Mouse (Mus musculus): ENCODE measurements around the gene Syde2.

Syde2 gene

GRCm38 (mm10) chr3:146053873-146054272 is 66.2 kb downstream of the Syde2 start:
- no peak for DNase-seq (ENCODE audit: low spot score)

- no peak for DNase-seq (ENCODE audit: low spot score)
Observed at GRCm38 (mm10) chr3:146057131-146057530, 69.5 kb downstream of the Syde2 start.

DNA sequence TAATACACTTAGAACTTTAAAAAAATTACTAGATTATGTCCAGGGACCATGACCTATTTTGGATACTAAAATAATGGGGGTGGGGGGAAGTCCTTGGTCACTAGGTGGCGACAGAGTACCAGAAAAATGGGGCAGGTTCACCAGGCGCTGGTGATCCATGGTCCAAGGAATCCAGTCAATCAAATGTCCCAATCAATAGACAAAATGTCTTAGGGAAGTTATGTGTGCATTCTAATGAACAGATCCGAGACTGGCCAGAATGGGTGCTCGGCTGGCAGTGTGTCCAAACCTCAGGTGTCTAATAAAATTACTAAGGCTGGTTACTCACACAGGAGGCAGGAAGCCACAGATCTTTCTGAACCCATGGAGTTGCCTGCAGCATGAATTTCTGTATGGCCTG is 70.6 kb downstream of the Syde2 start:
- peak; percentile 48 for DNase-seq (ENCODE audit: low spot score)

DNA sequence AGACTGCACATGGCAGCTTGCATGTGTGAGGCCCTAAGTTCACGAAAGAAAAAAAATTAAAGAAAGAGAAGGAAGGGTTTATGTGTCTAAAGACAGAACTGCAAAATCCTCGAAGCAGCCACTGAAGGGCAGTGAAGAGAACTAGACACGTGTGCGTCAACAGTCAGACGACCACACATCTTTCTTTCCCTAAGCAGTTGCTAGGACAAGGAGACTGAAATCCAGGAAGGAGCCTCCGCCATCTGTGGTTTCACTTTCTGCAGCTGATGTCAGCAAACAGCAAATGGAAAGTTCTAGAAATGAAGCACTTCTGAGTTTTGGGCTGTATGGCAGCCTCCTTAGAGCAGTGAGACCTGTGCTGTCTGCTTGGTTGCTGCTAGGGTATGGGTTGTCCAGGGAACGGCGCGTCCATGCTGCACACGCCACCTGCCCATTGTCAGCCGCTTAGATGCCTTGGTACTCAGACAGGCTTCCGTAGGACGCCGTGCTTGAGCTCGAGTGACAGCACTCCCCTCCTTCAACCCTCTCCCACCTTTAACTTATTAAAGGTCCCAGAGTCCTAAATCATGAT is 71.8 kb downstream of the Syde2 start:
- DNase-seq (ENCODE audit: low spot score), result no peak

DNA sequence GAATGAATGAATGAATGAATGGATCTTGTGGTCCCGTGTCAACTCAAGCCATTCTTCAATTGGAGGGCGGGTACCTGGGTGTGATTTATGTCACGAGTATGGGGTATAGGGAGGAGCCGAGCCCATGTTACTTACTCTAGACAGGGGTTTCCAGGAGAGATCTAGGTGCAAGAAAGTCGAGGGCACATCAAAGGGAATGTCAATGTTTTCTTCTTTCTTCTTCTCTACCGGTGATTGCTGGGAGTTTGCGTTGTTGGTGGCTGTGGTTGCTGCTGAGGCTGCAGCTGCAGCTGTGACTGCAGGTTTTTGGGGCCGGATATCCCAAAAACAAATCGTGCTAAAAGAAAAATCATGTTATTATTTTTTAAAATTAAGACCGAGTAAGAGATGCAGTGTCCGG is 75.5 kb downstream of the Syde2 start:
- no peak for DNase-seq (ENCODE audit: low spot score)

GRCm38 (mm10) chr3:146069276-146069675 is 81.6 kb downstream of the Syde2 start:
- no peak for DNase-seq (ENCODE audit: low spot score)

All from yolk sac, embryonic 10.5 days (tissue).